12 mouse cellular contexts compared by ENCODE assay signal in genomic region chr10:95191881-95192280, GRCm38 (mm10).
DNase-seq lines count a peak whose midpoint lies in the region; ATAC-seq and TF ChIP-seq lines count a peak whose summit lies in the region.
"Had no signal": no experiment of that assay in that cellular context is flagged by ENCODE, and none has a peak within 500 bp of the region (broad histone marks: within the 10 kb centered on the region; RNA-seq: fewer than 3 reads in every experiment).

No protein-coding gene starts in this region.

- TF ChIP-seq POLR2A in small intestine, adult 2 months (IDR thresholded peaks at IDR 0.05; ENCODE audit: low read depth, low read length) = no peak

- H3K4me3 ChIP-seq in kidney, embryonic 15.5 days (replicated peaks) = no peak overlapping the region
- H3K4me3 ChIP-seq in liver, embryonic 14.5 days (ENCODE audit: insufficient read depth in 1 of 2, low read depth in 2 of 2, low read length in 2 of 2) = no peak overlapping the region
- no peak overlapping the region for H3K4me3 ChIP-seq in small intestine, adult 2 months (ENCODE audit: low read depth, low read length)
- no peak overlapping the region for H3K4me3 ChIP-seq in midbrain, postnatal 0 days (ENCODE audit: low read depth, low read length)
- H3K4me3 ChIP-seq in hindbrain, embryonic 13.5 days = no peak overlapping the region

- H3K9me3 ChIP-seq in kidney, embryonic 15.5 days (replicated peaks) = no peaks in the 10 kb centered on the region
- H3K9me3 ChIP-seq in liver, embryonic 14.5 days (ENCODE audit: control insufficient read depth, low read length) = no peaks in the 10 kb centered on the region
- H3K9me3 ChIP-seq in midbrain, postnatal 0 days (ENCODE audit: low read length) = no peaks in the 10 kb centered on the region
- no peaks in the 10 kb centered on the region for H3K9me3 ChIP-seq in hindbrain, embryonic 13.5 days
- H3K9me3 ChIP-seq: G1E had no signal

- TF ChIP-seq CTCF in liver, embryonic 14.5 days (IDR thresholded peaks at IDR 0.05; ENCODE audit: low read depth) = no peak
- no peak for TF ChIP-seq CTCF in small intestine, adult 2 months (IDR thresholded peaks at IDR 0.05; ENCODE audit: extremely low read depth, insufficient read length, insufficient replicate concordance, low read depth, low read length)
- no peak for TF ChIP-seq CTCF in midbrain, postnatal 0 days (IDR thresholded peaks at IDR 0.05)

- H3K36me3 ChIP-seq in kidney, embryonic 15.5 days = no peaks in the 10 kb centered on the region
- no peaks in the 10 kb centered on the region for H3K36me3 ChIP-seq in liver, embryonic 14.5 days (replicated peaks; ENCODE audit: control insufficient read depth, insufficient read depth, low read depth)
- no peaks in the 10 kb centered on the region for H3K36me3 ChIP-seq in small intestine, adult 2 months (ENCODE audit: control insufficient read depth, insufficient read depth, low read length)
- H3K36me3 ChIP-seq in midbrain, postnatal 0 days (ENCODE audit: insufficient read depth, low read length) = no peaks in the 10 kb centered on the region
- H3K36me3 ChIP-seq in hindbrain, embryonic 13.5 days = no peaks in the 10 kb centered on the region; the same call in 1 of the 2 replicates

- H3K27ac ChIP-seq in kidney, embryonic 15.5 days = no peak overlapping the region
- H3K27ac ChIP-seq in liver, embryonic 14.5 days = no peak overlapping the region
- peak overlapping the region; percentile 26 for H3K27ac ChIP-seq in small intestine, adult 2 months (ENCODE audit: insufficient read depth, low read depth, low read length)
- no peak overlapping the region for H3K27ac ChIP-seq in midbrain, postnatal 0 days (ENCODE audit: low read depth, low read length)
- no peak overlapping the region for H3K27ac ChIP-seq in hindbrain, embryonic 13.5 days

- H3K4me1 ChIP-seq in kidney, embryonic 15.5 days = peaks cover 14% of the 10 kb centered on the region
- peaks cover 0 to 31% of the 10 kb centered on the region in 2 experiments; a peak in 3 of 4 replicates for H3K4me1 ChIP-seq in liver, embryonic 14.5 days (replicated peaks; ENCODE audit: control insufficient read depth in 2 of 2, insufficient read depth in 2 of 2, low read length in 1 of 2)
- peaks cover 27% of the 10 kb centered on the region for H3K4me1 ChIP-seq in small intestine, adult 2 months (ENCODE audit: control insufficient read depth, insufficient read depth, insufficient read length, low read length)
- H3K4me1 ChIP-seq in midbrain, postnatal 0 days (ENCODE audit: insufficient read depth, low read length) = no peaks in the 10 kb centered on the region
- H3K4me1 ChIP-seq in hindbrain, embryonic 13.5 days (replicated peaks) = peaks cover 4% of the 10 kb centered on the region; the same call in 1 of the 2 replicates

- no peaks in the 10 kb centered on the region for H3K27me3 ChIP-seq in kidney, embryonic 15.5 days
- no peaks in the 10 kb centered on the region for H3K27me3 ChIP-seq in liver, embryonic 14.5 days (ENCODE audit: control insufficient read depth, insufficient read depth, low read length)
- no peaks in the 10 kb centered on the region for H3K27me3 ChIP-seq in small intestine, adult 2 months (ENCODE audit: control insufficient read depth, insufficient read depth, low read length)
- no peaks in the 10 kb centered on the region for H3K27me3 ChIP-seq in midbrain, postnatal 0 days (ENCODE audit: insufficient read depth, low read length)
- no peaks in the 10 kb centered on the region for H3K27me3 ChIP-seq in hindbrain, embryonic 13.5 days

- WGBS in kidney, embryonic 15.5 days = 73% methylated on average over 3 of the region's 3 CpGs
- WGBS in liver, embryonic 14.5 days (ENCODE audit: insufficient replicate concordance) = 12% methylated on average over 3 of the region's 3 CpGs
- WGBS in small intestine, adult 2 months = 30% methylated on average over 3 of the region's 3 CpGs
- WGBS in midbrain, postnatal 0 days = 82% methylated on average over 3 of the region's 3 CpGs
- WGBS in hindbrain, embryonic 13.5 days = 78% methylated on average over 3 of the region's 3 CpGs

- H3K4me2 ChIP-seq in kidney, embryonic 15.5 days = no peak overlapping the region
- peak overlapping the region; percentile 21 for H3K4me2 ChIP-seq in liver, embryonic 14.5 days (ENCODE audit: low read depth)
- no peak overlapping the region for H3K4me2 ChIP-seq in midbrain, postnatal 0 days (ENCODE audit: low read depth, low read length, poor library complexity, severe bottlenecking)
- H3K4me2 ChIP-seq in hindbrain, embryonic 13.5 days = no peak overlapping the region

- DNase-seq in kidney, postnatal 14 days = peak; percentile 20
- peak; percentile 84 for DNase-seq in heart, adult 8-10 months (ENCODE audit: low spot score)
- peak in 2 of 3 experiments; percentile 14 to 38 for DNase-seq in liver, embryonic 14.5 days (ENCODE audit: low read depth in 3 of 3, low spot score in 3 of 3)
- no peak for DNase-seq in midbrain, postnatal 0 days (ENCODE audit: low spot score)
- DNase-seq: cerebellum, adult 11 months; retina, postnatal 1 day had no signal

- no peak for ATAC-seq in kidney, embryonic 15.5 days (replicated peaks; ENCODE audit: low FRiP score)
- ATAC-seq in liver, embryonic 14.5 days (ENCODE audit: insufficient read depth) = peak; percentile 68
- ATAC-seq in midbrain, postnatal 0 days (ENCODE audit: low FRiP score) = no peak
- ATAC-seq in hindbrain, embryonic 13.5 days (ENCODE audit: low FRiP score) = no peak
- ATAC-seq in cerebellum, adult (ENCODE audit: insufficient number of reproducible peaks, low FRiP score, low TSS enrichment) = no peak
- ATAC-seq: inflammation-experienced regulatory T-cells, adult 6 months had no signal

- TF ChIP-seq EP300 in liver, embryonic 14.5 days (IDR thresholded peaks at IDR 0.05; ENCODE audit: low read depth) = 0 out of 2 replicates have a peak, but pooled peaks have one; percentile 23

- H3K9ac ChIP-seq in kidney, embryonic 15.5 days = no peak overlapping the region
- no peak overlapping the region for H3K9ac ChIP-seq in liver, embryonic 14.5 days (replicated peaks)
- no peak overlapping the region for H3K9ac ChIP-seq in midbrain, postnatal 0 days (replicated peaks; ENCODE audit: low read length, poor library complexity, severe bottlenecking)
- H3K9ac ChIP-seq in hindbrain, embryonic 13.5 days = no peak overlapping the region
